Mouse (Mus musculus): ENCODE measurements around the gene Hspg2. TPM values are rescaled to one million over a fixed set of nuclear protein-coding genes. Genes with fewer than 3 reads are reported as not detected.

The Hspg2 gene
- 35.6 and 39.6 TPM in 2 replicates for polyA plus RNA-seq (2015; fragmentation: Nextera tagmentation; extraction: Ambion mirVana)

DNA sequence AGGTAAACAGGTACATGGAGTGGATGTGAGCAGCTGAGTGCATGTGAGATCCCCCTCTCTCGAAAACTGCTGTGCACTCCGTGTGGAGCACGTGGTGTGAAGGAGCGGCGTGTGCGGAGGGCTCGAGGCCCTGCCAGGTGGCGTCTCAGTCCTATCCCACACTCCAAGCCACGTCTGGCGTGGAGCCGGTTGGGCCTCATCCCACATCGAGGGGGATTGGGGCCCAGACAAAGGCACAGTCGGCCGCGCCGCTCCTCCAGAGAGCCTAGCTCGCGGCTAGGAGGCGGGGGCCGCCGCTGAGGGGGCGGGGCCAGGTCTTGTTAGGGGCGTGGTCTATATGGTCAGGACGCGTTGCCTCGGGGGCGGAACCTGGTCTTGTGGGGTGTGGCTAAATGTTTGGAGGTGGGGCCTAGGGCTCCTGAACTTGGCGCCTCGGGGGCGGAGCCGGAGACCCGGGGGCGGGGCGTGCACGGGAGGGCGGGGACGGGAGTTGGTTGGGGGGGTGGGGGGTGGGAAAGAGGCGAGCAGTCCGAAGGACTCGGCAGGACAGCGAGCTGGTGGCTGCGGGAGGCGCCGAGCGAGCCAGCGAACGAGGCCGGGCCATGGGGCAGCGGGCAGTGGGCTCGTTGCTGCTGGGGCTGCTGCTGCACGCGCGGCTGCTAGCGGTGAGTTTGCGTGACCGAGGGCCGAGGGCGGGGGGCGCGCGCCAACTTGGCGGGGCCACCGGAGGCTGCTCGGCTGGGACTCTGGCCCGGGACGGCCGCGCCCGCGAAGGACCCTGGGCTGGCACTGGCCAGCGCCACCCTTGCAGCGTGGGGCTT is at the start of gene Hspg2:
Gene Hspg2, plus strand, starts transcription at position 510 of the 821 bp plus-strand sequence.

DNA sequence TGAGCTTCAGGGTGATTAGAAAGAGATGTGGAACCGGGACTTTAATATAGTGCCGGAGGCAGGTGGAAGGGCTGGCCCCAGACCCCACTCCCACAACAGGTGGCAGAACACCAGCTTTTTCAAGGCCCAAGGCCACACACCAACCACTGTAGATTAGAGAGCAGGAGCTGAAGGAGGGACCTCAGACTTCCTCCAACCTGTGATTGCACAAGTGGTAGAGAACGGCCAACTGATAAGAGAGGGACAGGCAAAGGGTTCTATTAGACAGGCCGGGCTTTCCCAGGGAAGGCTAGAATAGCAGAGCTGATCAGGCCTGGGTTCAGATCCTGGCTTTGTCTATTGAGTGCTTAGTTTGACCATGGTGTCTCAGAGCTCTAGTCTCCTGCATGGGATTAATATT is 38.1 kb upstream of the Hspg2 start, which contains the start of gene Cela3b:
Gene Cela3b, minus strand, starts transcription at position 39 of the 400 bp plus-strand sequence.

DNA sequence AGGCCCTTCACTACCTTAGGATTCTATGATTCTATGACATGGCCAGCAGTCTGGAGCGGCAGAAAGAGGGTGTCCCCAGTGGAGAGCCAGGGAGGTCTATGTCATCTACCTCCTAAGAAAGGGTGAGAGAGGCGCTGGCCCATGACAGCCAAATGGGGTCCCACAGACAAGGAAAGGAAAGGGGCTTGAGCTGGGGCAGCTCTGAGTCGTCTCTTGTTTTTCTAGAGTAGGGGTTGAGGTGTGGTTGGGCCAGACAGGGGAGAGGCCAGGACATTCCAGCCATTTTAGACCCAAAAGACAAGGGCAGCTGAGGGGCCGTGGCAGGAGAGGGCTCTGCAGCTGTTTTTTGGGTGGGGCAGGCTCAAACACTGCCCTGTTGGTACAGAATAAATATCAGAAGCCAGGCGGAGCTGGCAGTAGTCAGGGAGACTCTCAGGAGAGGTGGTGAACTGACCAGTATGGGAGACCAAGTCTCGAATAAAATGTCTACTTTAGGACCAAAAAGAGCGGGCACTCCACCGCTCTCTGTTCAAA is 15.3 kb upstream of the Hspg2 start, which contains the start of gene 1700013G24Rik:
Gene 1700013G24Rik, plus strand, starts transcription at position 51 of the 534 bp plus-strand sequence.

DNA sequence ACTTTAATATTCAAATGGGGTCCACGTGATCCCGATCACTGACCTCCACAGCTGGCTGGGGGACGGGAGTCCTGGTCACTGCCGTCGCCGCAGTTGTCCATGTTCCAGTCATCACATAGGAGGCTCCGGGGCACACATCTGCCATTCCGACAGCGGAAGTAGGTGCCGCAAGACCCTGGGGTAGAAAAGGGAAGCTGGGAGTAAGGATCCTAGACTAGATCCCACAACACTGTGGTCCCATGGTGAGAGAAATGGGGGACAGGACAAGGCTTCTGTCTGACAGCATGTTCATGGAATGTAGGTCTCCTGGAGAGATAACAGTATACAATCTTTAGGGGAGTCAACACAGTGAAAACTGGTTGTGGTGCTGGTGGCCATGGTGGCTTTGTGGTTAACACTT is 105.9 kb downstream of the Hspg2 start, which contains the start of gene Ldlrad2:
Gene Ldlrad2, minus strand, starts transcription at position 101 of the 400 bp plus-strand sequence.

DNA sequence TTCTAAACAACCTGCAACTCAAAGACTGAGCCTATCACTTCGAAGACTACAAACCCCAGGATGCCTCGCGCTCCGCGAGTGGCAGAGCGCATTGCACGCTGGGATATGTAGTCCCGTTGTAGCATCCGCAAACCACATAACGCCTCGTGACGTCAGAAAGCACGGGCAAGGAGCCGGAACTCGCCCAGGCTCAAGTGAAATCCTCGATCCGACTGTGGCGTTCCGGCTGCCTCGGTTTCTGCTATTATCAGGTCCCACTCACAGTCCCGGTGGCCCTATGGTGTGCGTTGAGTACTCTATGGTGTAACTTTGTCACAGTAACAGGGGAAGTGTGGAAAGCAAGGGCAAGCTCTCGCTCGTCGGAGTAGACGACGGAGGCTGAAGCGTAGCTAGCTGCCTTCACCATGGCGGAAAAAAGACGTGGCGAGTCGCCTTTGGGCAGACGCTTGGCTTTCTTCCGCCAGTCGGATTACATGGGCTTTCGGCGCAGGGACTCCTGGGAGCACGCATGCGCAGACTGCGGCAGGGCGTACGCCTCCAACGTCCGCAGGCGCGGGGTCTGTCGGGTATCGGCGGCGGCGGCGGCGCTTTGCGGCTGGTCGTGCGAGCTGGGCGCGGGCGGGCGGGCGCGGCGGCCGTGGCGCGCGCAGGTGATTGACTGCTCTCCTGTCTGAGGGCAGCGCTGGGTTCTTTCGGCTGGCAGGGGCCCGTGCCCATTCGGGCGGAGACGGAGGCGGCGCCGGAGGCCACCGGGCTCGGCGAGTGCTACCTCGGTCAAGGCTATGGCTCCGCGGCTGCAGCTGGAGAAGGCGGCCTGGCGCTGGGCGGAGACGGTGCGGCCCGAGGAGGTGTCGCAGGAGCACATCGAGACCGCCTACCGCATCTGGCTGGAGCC is 125.3 kb downstream of the Hspg2 start, which contains the start of gene Usp48:
Gene Usp48, plus strand, starts transcription at position 155 of the 895 bp plus-strand sequence.

Small RNA genes lying within 50 kb of the gene (microRNA-seq; reads per million reads assigned to microRNA genes)
- 2.8 to 4.0 reads per million in 2 experiments for gene Mir7018

Other genes with a start within 250 kb of the Hspg2 start
- gene Wnt4, start 191.3 kb upstream of the Hspg2 start, polyA plus RNA-seq (2015; fragmentation: Nextera tagmentation; extraction: Ambion mirVana) = 11.8 and 14.3 TPM in 2 replicates
- 435 and 448 TPM in 2 replicates for gene Cdc42, start 111.0 kb upstream of the Hspg2 start, polyA plus RNA-seq (2015; fragmentation: Nextera tagmentation; extraction: Ambion mirVana)
- not detected in 2 replicates for gene Cela3a, start 59.0 kb upstream of the Hspg2 start, polyA plus RNA-seq (2015; fragmentation: Nextera tagmentation; extraction: Ambion mirVana)
- 0.21 and 0.38 TPM in 2 replicates for gene Cela3b, start 38.2 kb upstream of the Hspg2 start, polyA plus RNA-seq (2015; fragmentation: Nextera tagmentation; extraction: Ambion mirVana)
- 0.46 and 0.78 TPM in 2 replicates for gene 1700013G24Rik, start 15.5 kb upstream of the Hspg2 start, polyA plus RNA-seq (2015; fragmentation: Nextera tagmentation; extraction: Ambion mirVana)
- gene Ldlrad2, start 105.8 kb downstream of the Hspg2 start, polyA plus RNA-seq (2015; fragmentation: Nextera tagmentation; extraction: Ambion mirVana) = not detected in 2 replicates
- gene Usp48, start 125.0 kb downstream of the Hspg2 start, polyA plus RNA-seq (2015; fragmentation: Nextera tagmentation; extraction: Ambion mirVana) = 19.2 and 21.7 TPM in 2 replicates
- 0.97 and 1.9 TPM in 2 replicates for gene Rap1gap, start 196.0 kb downstream of the Hspg2 start, polyA plus RNA-seq (2015; fragmentation: Nextera tagmentation; extraction: Ambion mirVana)